Mouse (Mus musculus): Measurements from ENCODE around the gene Usp21.
"Not testable (repeated sequence)": the region's sequence is repeated elsewhere in the genome, so short reads cannot be mapped to it uniquely, and the experiment has no call there.

The Usp21 gene

DNA sequence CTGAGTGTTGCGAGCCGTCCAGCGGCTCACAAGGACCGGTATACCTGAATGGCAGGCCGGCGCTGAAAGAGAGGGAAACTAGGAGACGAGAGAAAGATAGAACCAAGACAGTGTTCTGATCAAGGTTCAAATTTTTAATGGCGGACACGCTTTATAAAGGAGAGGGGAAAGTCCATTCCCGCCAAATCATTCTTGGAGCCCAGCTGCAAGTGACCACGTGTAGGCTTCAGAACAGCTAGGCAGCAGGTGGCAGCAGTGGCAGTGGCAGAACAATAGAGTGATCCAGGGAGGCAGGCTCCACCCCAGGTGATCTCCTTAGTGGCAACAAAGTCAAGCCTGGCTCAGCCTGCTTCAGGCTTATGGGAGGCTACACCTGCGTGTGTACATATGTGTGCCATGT, 45.8 kb downstream of the Usp21 start:
- not testable (repeated sequence) for DNase-seq (ENCODE audit: low read depth, low spot score)

GRCm38 (mm10) chr1:171240911-171241310, 46.9 kb downstream of the Usp21 start:
- no peak for DNase-seq (ENCODE audit: low read depth, low spot score)

- DNase-seq (ENCODE audit: low read depth, low spot score) = no peak
Measured at GRCm38 (mm10) chr1:171239992-171240744, 47.6 kb downstream of the Usp21 start.

GRCm38 (mm10) chr1:171238463-171238862, 49.3 kb downstream of the Usp21 start:
- no peak for DNase-seq (ENCODE audit: low read depth, low spot score)

DNA sequence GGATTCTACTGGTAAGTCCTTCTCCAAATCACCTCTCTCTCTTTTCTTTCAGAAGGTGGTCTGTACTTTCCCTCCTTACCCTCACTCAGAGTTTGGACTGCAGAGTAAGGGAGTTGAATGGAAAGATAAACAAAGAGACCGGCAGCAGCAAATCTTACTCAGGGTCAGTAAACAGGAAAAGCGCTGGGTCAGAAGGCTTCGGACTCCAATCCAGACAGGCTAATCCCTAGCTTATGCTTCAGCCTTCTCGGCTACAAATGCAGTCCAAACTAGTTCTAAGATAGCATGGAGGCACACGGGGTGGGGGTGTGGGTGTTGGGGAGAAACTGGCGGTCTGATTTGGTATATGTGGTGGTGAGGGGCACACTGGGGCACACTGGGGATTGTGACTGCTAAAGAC, 50.4 kb downstream of the Usp21 start:
- DNase-seq (ENCODE audit: low read depth, low spot score) = no peak

GRCm38 (mm10) chr1:171235791-171236190, 52.0 kb downstream of the Usp21 start:
- DNase-seq (ENCODE audit: low read depth, low spot score) = no peak

- DNase-seq (ENCODE audit: low read depth, low spot score) = no peak
Measured at GRCm38 (mm10) chr1:171234538-171234937, 53.3 kb downstream of the Usp21 start.

DNA sequence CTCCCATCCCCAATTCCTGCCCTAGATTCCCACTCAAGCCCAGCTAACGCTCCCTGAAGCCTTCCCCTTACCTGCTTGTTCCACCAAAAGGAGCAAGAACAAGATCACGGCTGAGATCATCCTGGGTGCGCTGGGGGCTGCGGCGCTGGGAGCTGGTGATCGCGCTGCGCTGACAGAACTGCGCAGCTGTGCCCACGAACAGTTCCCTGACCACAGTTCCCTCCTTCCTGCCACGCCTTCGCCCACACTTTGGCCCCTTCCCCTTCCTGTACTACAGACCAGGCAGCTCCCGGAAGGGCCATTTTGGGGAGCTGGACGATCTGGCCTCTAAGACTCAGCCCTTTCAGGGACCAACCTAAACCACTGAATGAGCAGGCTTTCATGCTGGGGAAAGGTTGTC, 53.7 kb downstream of the Usp21 start, which contains the start of gene Fcer1g:
Gene Fcer1g, minus strand, starts transcription at position 240 of the 400 bp plus-strand sequence.
- no peak for DNase-seq (ENCODE audit: low read depth, low spot score)

DNA sequence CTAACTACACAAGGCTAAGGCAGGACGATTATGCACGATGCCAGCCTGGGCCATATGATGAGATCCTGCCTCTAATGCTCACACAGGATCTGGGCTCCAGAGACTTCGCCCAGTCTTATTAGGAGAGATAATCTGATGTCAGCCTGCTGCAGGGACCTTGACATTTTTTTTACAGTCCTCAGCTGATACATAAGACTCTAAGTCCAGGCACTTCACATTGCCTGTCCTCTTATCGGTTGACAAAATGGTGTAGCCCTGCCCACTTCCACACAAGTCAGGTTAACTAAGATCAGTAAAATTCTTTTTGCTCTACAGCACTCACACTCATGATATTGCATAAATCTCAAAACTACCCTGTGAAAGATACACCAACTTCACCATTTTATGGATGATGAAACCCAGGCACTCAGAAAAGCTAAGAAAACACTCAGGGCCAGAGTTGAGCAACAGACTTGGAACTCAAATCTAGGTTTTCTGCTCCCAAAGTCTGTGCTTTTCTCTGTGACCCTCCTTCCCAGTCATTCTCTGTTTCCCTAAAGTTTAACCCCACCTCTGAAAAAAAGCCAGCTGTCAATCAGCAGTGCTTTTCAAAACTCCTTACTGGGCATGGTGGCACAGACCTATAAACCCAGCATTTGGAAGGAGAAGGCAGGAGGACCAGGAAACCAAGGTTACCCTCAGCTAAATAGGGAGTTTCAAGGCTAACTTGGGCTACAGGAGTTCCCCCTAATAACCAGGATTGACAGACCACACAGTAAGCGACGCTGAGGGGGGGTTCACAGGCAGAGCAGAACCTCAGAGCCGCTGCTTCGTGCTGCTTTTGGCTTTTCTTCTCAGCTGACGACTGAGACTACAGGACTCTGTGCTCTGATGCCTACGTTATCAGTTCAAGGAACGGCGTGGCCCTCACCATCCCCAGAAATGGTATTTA, 54.7 kb downstream of the Usp21 start:
- DNase-seq (ENCODE audit: low read depth, low spot score) = no peak

DNA sequence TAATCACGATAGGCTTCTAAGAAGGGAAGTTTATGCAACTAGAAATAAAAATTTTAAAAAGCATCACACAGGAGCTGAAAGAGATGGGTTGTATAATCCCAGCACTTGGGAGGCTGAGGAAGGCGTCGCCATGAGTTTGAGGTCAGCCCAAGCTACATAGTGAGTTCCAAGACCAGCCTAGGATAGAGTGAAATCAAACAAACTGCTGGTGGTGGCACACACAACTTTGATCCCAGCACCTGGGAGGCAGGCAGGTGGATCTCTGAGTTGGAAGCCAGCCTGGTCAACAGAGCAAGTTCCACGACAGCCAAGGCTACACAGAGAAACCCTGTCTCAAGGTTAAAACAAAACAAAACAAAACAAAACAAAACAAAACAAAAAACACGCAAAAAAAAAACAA, 55.4 kb downstream of the Usp21 start:
- DNase-seq (ENCODE audit: low read depth, low spot score) = no peak
